Mouse (Mus musculus): ENCODE data around the gene Tars2. TPM values are rescaled to one million over a fixed set of nuclear protein-coding genes. Genes with fewer than 3 reads are reported as not detected.
"Not testable (repeated sequence)": the region's sequence is repeated elsewhere in the genome, so short reads cannot be mapped to it uniquely, and the experiment has no call there.

Tars2 gene
- total and polyA plus RNA-seq, 3 experiments = 141 to 237 TPM; not detected in 1

DNA sequence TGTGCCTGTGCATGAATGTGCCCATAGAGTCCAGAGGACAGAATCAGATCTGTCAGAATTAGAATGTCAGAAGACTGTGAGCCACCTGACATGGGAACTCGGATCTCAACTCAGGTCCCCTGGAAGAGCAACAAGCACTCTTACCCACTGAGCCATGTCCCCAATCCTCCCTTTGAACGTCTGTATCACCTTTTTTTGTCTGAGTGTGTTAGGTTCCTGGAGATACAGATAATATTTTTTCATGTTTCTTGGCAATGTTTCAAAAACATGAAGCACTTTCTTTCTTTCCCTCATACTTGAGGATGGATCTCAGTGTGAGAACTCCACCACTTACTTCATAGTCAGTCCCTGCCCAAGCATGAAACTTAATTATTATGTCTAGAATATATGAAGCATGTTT, 48.4 kb upstream of the Tars2 start (continued):
- TF ChIP-seq POLR2A (IDR thresholded peaks at IDR 0.05; ENCODE audit: control insufficient read depth in 1 of 2, insufficient read depth in 1 of 2, low read depth in 1 of 2, low read length in 2 of 2, poor library complexity in 1 of 2) (no peak), MXI1 (IDR thresholded peaks at IDR 0.05; ENCODE audit: low read depth, low read length) (peak; percentile 30; the same call in 1 of the 2 replicates), TBP (IDR thresholded peaks at IDR 0.05; ENCODE audit: low read depth, low read length) (peak; percentile 91), E2F4 (IDR thresholded peaks at IDR 0.05; ENCODE audit: borderline replicate concordance, low read depth, low read length) (no peak), RAD21 (IDR thresholded peaks at IDR 0.05; ENCODE audit: low read depth, low read length) (no peak), MAX (IDR thresholded peaks at IDR 0.05; ENCODE audit: low read length) (0 out of 2 replicates have a peak, but pooled peaks have one; percentile 52), MYC (IDR thresholded peaks at IDR 0.05; ENCODE audit: low read depth, low read length) (no peak), ELF1 (IDR thresholded peaks at IDR 0.05; ENCODE audit: low read depth, low read length) (no peak), MAZ (IDR thresholded peaks at IDR 0.05; ENCODE audit: low read depth, low read length) (no peak), SIN3A (IDR thresholded peaks at IDR 0.05; ENCODE audit: low read length) (peak; percentile 73), NRF1 (IDR thresholded peaks at IDR 0.05; ENCODE audit: insufficient read depth, low read depth, low read length, poor library complexity, severe bottlenecking) (no peak), ZNF384 (IDR thresholded peaks at IDR 0.05; ENCODE audit: low read depth, low read length) (peak; percentile 89), TCF12 (IDR thresholded peaks at IDR 0.05; ENCODE audit: low read depth, low read length) (peak; percentile 68)

DNA sequence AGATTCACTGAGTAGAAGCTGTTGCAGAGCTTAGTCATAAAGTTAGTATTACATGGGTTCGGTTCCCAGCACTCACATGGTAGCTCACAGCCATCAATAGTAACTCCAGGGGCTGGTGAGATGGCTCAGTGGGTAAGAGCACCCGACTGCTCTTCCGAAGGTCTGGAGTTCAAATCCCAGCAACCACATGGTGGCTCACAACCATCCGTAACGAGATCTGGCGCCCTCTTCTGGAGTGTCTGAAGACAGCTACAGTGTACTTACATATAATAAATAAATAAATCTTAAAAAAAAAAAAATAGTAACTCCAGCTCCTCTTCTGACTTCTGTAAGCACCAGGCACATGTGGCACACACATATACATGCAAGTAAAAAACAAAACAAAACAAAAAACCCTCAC, 47.6 kb upstream of the Tars2 start:
- TF ChIP-seq MYC (IDR thresholded peaks at IDR 0.05; ENCODE audit: low read depth, low read length) (0 out of 2 replicates have a peak, but pooled peaks have one; percentile 55), ZNF384 (IDR thresholded peaks at IDR 0.05; ENCODE audit: low read depth, low read length) (peak; percentile 66), CTCF (IDR thresholded peaks at IDR 0.05 in 2 of 3, conservative IDR thresholded peaks at IDR 0.05 in 1 of 3; ENCODE audit: control insufficient read depth in 1 of 3, insufficient read depth in 1 of 3, low read depth in 2 of 3, low read length in 3 of 3, poor library complexity in 1 of 3, severe bottlenecking in 1 of 3) (peak in 2 of 3 experiments; percentile 29 to 33; a peak in 3 of 6 replicates), MXI1 (IDR thresholded peaks at IDR 0.05; ENCODE audit: low read depth, low read length) (peak; percentile 24; the same call in 1 of the 2 replicates)
- H3K9me3 ChIP-seq (replicated peaks; ENCODE audit: insufficient read depth, low read length); H3K9ac ChIP-seq (ENCODE audit: control insufficient read depth, low read depth, low read length, poor library complexity, severe bottlenecking); H3K27ac ChIP-seq (ENCODE audit: control insufficient read depth, low read depth, low read length); DNase-seq (ENCODE audit: low read depth, low spot score); H3K27me3 ChIP-seq (ENCODE audit: control insufficient read depth in 1 of 2, insufficient read depth in 2 of 2, low read length in 2 of 2); H3K4me3 ChIP-seq (ENCODE audit: control insufficient read depth in 1 of 2, insufficient read depth in 1 of 2, low read depth in 2 of 2, low read length in 2 of 2): not testable (repeated sequence)
- peaks cover 13 to 37% of the 10 kb centered on the region in 2 experiments for H3K36me3 ChIP-seq (ENCODE audit: control insufficient read depth in 1 of 2, insufficient read depth in 2 of 2, low read length in 2 of 2)
- peaks cover 63% of the 10 kb centered on the region for H3K79me2 ChIP-seq (ENCODE audit: control insufficient read depth, insufficient read depth, low read length, poor library complexity)
- peaks cover 11 to 39% of the 10 kb centered on the region in 2 experiments for H3K4me1 ChIP-seq (ENCODE audit: control insufficient read depth in 1 of 2, insufficient read depth in 2 of 2, low read length in 2 of 2)

DNA sequence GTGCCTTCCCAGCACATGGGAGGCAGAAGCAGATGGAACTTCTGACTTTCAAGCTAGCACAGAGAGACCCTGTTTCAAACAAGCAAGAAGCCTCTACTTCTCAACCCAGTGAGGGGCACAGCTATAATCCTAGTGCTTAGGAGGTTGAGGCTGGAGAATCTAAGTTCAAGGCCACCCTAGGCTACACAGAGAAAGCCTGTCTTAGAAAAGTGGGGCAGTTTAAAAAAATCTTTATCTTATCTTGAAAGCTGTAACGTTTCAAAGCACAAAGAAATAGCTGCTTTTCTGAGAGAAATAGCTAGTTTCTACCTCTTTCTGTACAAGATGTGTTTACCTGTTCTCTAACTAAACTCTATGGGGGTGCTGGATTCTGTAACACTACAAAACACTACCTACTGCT, 46.7 kb upstream of the Tars2 start:
- Histone ChIP-seq H3K4me1 (ENCODE audit: control insufficient read depth in 1 of 2, insufficient read depth in 2 of 2, low read length in 2 of 2) (peaks cover 11 to 39% of the 10 kb centered on the region in 2 experiments), H3K9me3 (replicated peaks; ENCODE audit: insufficient read depth, low read length) (no peaks in the 10 kb centered on the region), H3K4me3 (ENCODE audit: control insufficient read depth in 1 of 2, insufficient read depth in 1 of 2, low read depth in 2 of 2, low read length in 2 of 2) (no peak overlapping the region), H3K79me2 (ENCODE audit: control insufficient read depth, insufficient read depth, low read length, poor library complexity) (peaks cover 63% of the 10 kb centered on the region), H3K27ac (ENCODE audit: control insufficient read depth, low read depth, low read length) (peak overlapping the region; percentile 25; the same call in 1 of the 2 replicates), H3K27me3 (ENCODE audit: control insufficient read depth in 1 of 2, insufficient read depth in 2 of 2, low read length in 2 of 2) (no peaks in the 10 kb centered on the region), H3K9ac (ENCODE audit: control insufficient read depth, low read depth, low read length, poor library complexity, severe bottlenecking) (no peak overlapping the region; the same call in 1 of the 2 replicates), H3K36me3 (ENCODE audit: control insufficient read depth in 1 of 2, insufficient read depth in 2 of 2, low read length in 2 of 2) (peaks cover 9 to 37% of the 10 kb centered on the region in 2 experiments)
- DNase-seq (ENCODE audit: low read depth, low spot score) = peak; percentile 52
- TF ChIP-seq E2F4 (IDR thresholded peaks at IDR 0.05; ENCODE audit: borderline replicate concordance, low read depth, low read length) (no peak), ETS1 (IDR thresholded peaks at IDR 0.05; ENCODE audit: low read depth, low read length) (peak; percentile 45), BHLHE40 (IDR thresholded peaks at IDR 0.05; ENCODE audit: borderline replicate concordance, low read depth, low read length) (no peak), UBTF (IDR thresholded peaks at IDR 0.05; ENCODE audit: borderline replicate concordance, insufficient read depth, low read depth, low read length) (no peak), ZC3H11A (IDR thresholded peaks at IDR 0.05; ENCODE audit: low read depth, low read length) (no peak), MYC (IDR thresholded peaks at IDR 0.05; ENCODE audit: low read depth, low read length) (no peak), ZNF384 (IDR thresholded peaks at IDR 0.05; ENCODE audit: low read depth, low read length) (peak; percentile 85), CTCF (IDR thresholded peaks at IDR 0.05 in 2 of 3, conservative IDR thresholded peaks at IDR 0.05 in 1 of 3; ENCODE audit: control insufficient read depth in 1 of 3, insufficient read depth in 1 of 3, low read depth in 2 of 3, low read length in 3 of 3, poor library complexity in 1 of 3, severe bottlenecking in 1 of 3) (no peak), EP300 (IDR thresholded peaks at IDR 0.05; ENCODE audit: low read depth in 1 of 2, low read length in 2 of 2) (peak; percentile 84), SMC3 (IDR thresholded peaks at IDR 0.05; ENCODE audit: low read depth, low read length) (0 out of 2 replicates have a peak, but pooled peaks have one; percentile 13), GATA1 (IDR thresholded peaks at IDR 0.05; ENCODE audit: low read depth, low read length) (peak; percentile 88), SIN3A (IDR thresholded peaks at IDR 0.05; ENCODE audit: low read length) (peak; percentile 44; the same call in 1 of the 2 replicates), MAFK (IDR thresholded peaks at IDR 0.05; ENCODE audit: borderline replicate concordance, low read depth, low read length) (no peak), TCF12 (IDR thresholded peaks at IDR 0.05; ENCODE audit: low read depth, low read length) (0 out of 2 replicates have a peak, but pooled peaks have one; percentile 9), USF1 (IDR thresholded peaks at IDR 0.05; ENCODE audit: low read depth, low read length) (0 out of 2 replicates have a peak, but pooled peaks have one; percentile 13), HCFC1 (IDR thresholded peaks at IDR 0.05; ENCODE audit: low read depth, low read length) (0 out of 2 replicates have a peak, but pooled peaks have one; percentile 28), ELF1 (IDR thresholded peaks at IDR 0.05; ENCODE audit: low read depth, low read length) (no peak), MYB (IDR thresholded peaks at IDR 0.05; ENCODE audit: low read depth, low read length) (peak; percentile 86), RCOR1 (IDR thresholded peaks at IDR 0.05; ENCODE audit: low read depth, low read length) (peak; percentile 21; the same call in 1 of the 2 replicates), CHD2 (IDR thresholded peaks at IDR 0.05; ENCODE audit: low read length) (no peak)
